Mouse (Mus musculus) embryonic facial prominence, embryonic 14.5 days (tissue): Measurements from ENCODE around the gene Gm20388. TPM values are rescaled to one million over a fixed set of nuclear protein-coding genes. Genes with fewer than 3 reads are reported as not detected.

ENCODE experiments used
- ATAC-seq: fragments of 200-750 bp; cut with Nextera tagmentation; 2 replicates; pipeline ENCODE4 v1.8.0; 2017; ENCODE audit warnings: low read depth, moderate number of reproducible peaks, moderate TSS enrichment
- DNase-seq: peaks from one replicate; pipeline ENCODE4 v3.0.0-alpha.2; 2015; ENCODE audit warnings: low spot score
- H3K27ac ChIP-seq: fragments of 300-500 bp; sonication (generic); replicated peaks from 2 replicates; pipeline ENCODE4 v1.5.1; 2014; ENCODE audit warnings: low read depth, mild to moderate bottlenecking, low read length, moderate library complexity
- H3K27me3 ChIP-seq: fragments of 300-500 bp; sonication (generic); replicated peaks from 2 replicates; pipeline ENCODE4 v1.6.1; 2014; ENCODE audit warnings: low read length; ENCODE audit not compliant: control insufficient read depth, insufficient read depth
- H3K36me3 ChIP-seq: fragments of 300-500 bp; sonication (generic); 2 replicates; pipeline ENCODE4 v1.6.1; 2014; ENCODE audit warnings: low read length, mixed read lengths; ENCODE audit not compliant: control insufficient read depth, insufficient read depth
- H3K4me1 ChIP-seq: fragments of 300-500 bp; sonication (generic); 2 replicates; pipeline ENCODE4 v1.6.1; 2014; ENCODE audit warnings: antibody characterized with exemption, low read length; ENCODE audit not compliant: control insufficient read depth, insufficient read depth
- H3K4me2 ChIP-seq: fragments of 300-500 bp; sonication (generic); 2 replicates; pipeline ENCODE4 v1.6.1; 2014; ENCODE audit warnings: low read depth, mild to moderate bottlenecking, low read length, moderate library complexity, mixed read lengths
- H3K4me3 ChIP-seq: fragments of 300-500 bp; sonication (generic); 2 replicates; pipeline ENCODE4 v1.5.1; 2014; ENCODE audit warnings: low read depth, mild to moderate bottlenecking, low read length
- H3K9ac ChIP-seq: fragments of 300-500 bp; sonication (generic); 2 replicates; pipeline ENCODE4 v1.6.1; 2014; ENCODE audit warnings: low read depth, mild to moderate bottlenecking, low read length, moderate library complexity, mixed read lengths
- H3K9me3 ChIP-seq: fragments of 300-500 bp; sonication (generic); 2 replicates; pipeline ENCODE4 v1.6.1; 2016; ENCODE audit warnings: low read length; ENCODE audit not compliant: control insufficient read depth
- WGBS: fragments of 180-500 bp; shearing (Covaris S2); extraction: QIAGEN DNeasy Blood & Tissue Kit; methylation state at CpG from one replicate; pipeline ENCODE4 v1.1.7; 2014; 5-methylcytosine and 5-hydroxymethylcytosine counted together
- polyA plus RNA-seq: library from polyadenylated mRNA; unstranded; fragments of >200 nt; fragmentation: Nextera tagmentation; extraction: Ambion mirVana; gene quantifications from 2 replicates; pipeline ENCODE4 v1.2.1, GENCODE M21; 2014

Gene Gm20388
- polyA plus RNA-seq, 1 experiment from 2014 or later: not detected

GRCm38 (mm10) chr8:122745750-122746275 lies 2835.2 kb downstream of the Gm20388 start:
- Histone ChIP-seq H3K27me3 (peaks cover 6% of the 10 kb centered on the region), H3K27ac (peak overlapping the region; percentile 67), H3K4me3 (no peak overlapping the region), H3K9me3 (no peaks in the 10 kb centered on the region), H3K4me2 (peak overlapping the region; percentile 25), H3K4me1 (peaks cover 33% of the 10 kb centered on the region), H3K36me3 (no peaks in the 10 kb centered on the region), H3K9ac (0 out of 2 replicates have a peak overlapping the region, but pooled peaks have one; percentile 5)
- ATAC-seq (peak; percentile 69), DNase-seq (peak; percentile 80)
- WGBS: 6% methylated on average over 13 of the region's 16 CpGs

DNA sequence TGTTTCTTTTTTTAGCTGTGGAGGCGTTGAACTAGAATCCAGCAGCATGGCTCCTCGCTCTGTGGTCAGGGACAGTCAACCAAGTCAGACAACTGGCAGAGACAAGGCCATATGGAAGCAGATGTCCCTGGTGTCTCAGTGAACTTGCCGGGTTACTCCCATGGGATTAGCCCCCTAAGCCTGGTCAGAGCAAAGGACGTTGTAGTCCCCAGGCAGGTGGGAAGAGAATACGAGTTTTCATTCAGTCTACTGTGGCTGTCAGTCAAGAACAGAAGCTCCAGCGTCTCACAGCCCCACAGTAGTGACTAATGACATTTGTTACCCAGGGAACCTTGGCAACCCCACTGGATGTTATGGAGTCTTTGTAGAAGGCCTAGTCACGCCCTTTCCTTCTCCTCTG lies 2835.8 kb downstream of the Gm20388 start:
- Histone ChIP-seq H3K36me3 (no peaks in the 10 kb centered on the region), H3K9ac (no peak overlapping the region), H3K9me3 (no peaks in the 10 kb centered on the region), H3K4me2 (peak overlapping the region; percentile 25; the same call in 1 of the 2 replicates), H3K4me1 (peaks cover 33% of the 10 kb centered on the region), H3K27me3 (peaks cover 6% of the 10 kb centered on the region), H3K4me3 (no peak overlapping the region), H3K27ac (peak overlapping the region; percentile 61)
- peak; percentile 38 for DNase-seq
- WGBS: 47% methylated on average over 7 of the region's 7 CpGs
- ATAC-seq: peak; percentile 39

DNA sequence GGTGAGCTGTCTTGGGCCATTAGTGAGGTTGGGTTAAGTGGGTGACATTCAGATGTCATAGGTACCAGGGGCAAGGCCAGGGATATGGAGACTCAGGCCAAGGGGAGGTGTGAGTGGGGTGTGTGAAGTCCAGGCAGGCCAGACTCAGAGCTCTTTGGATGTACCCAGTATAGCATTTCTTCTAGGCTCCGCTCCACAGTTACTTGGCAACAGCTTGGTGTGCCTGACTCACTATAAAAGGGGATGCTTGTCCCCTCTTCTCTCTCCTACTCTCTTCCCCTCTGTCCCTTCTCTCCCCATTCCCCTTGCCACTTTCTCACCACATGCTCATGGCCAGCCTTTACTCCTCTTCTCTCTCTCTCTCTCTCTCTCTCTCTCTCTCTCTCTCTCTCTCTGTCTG lies 2837.2 kb downstream of the Gm20388 start:
- Histone ChIP-seq H3K4me3 (no peak overlapping the region), H3K36me3 (no peaks in the 10 kb centered on the region), H3K27ac (no peak overlapping the region), H3K4me2 (no peak overlapping the region), H3K9me3 (no peaks in the 10 kb centered on the region), H3K9ac (no peak overlapping the region), H3K27me3 (peaks cover 6% of the 10 kb centered on the region), H3K4me1 (peaks cover 26% of the 10 kb centered on the region)
- 100% methylated on average over 1 of the region's 1 CpGs for WGBS
- ATAC-seq (no peak), DNase-seq (no peak)

- Histone ChIP-seq H3K4me3 (no peak overlapping the region), H3K4me1 (peaks cover 22% of the 10 kb centered on the region), H3K4me2 (no peak overlapping the region), H3K9ac (no peak overlapping the region), H3K36me3 (no peaks in the 10 kb centered on the region), H3K9me3 (no peaks in the 10 kb centered on the region), H3K27ac (no peak overlapping the region), H3K27me3 (peaks cover 6% of the 10 kb centered on the region)
- no peak for DNase-seq
- 51% methylated on average over 6 of the region's 6 CpGs for WGBS
- ATAC-seq: no peak
These were observed 2838.8 kb downstream of the Gm20388 start for GRCm38 (mm10) chr8:122749333-122749958.

DNA sequence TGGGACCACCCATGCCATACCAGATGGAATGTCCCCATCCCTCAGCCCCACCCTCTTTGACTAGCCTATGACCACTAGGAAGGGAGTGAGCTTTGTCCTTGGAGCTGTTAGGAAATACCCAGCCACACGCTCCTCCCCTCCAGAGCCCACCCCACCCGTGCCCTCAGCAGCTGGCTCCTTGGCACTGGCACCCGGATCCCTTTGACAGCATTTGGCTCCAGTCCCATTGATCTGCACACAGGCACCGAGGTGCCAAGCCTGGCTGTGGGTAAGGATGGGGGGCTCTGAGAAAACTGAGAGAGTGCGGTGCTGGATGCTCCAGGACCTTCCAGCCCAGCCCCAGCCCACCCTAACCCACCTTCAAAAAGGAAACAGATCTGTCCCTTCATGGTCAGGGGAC lies 2840.7 kb downstream of the Gm20388 start:
- Histone ChIP-seq H3K9me3 (no peaks in the 10 kb centered on the region), H3K4me1 (peaks cover 8% of the 10 kb centered on the region), H3K4me2 (no peak overlapping the region), H3K9ac (no peak overlapping the region), H3K27me3 (peaks cover 6% of the 10 kb centered on the region), H3K4me3 (no peak overlapping the region), H3K27ac (no peak overlapping the region), H3K36me3 (no peaks in the 10 kb centered on the region)
- WGBS: 68% methylated on average over 5 of the region's 5 CpGs
- ATAC-seq (no peak), DNase-seq (no peak)

DNA sequence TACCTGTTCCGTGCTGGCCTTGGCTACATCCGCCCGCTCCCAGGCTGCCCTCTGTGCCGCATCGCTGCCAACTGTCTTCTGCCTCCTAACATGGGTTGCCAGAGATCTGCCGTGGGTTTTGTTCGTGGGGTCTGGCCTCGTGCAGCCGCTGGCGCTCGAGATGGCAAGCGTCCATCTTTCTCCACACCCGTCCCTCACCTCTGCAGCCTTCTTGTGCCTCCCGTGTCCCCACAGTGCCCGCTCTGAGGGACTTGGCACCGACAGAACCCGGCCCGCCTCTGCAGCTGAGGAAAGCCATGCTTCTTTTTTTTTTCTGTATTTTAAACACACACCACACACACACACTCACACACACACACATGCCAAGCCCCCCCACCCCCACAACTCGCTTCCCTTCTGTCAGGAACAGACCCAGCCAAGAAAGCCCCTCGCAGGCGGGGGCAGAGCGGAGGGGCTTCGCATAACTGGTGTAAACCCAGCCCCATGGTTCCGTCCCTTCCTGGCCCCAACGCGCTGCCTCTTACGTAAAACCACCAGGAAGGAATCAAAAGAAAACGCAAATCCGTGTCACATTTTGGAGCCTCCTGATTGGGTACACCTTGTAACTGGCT lies 2841.6 kb downstream of the Gm20388 start:
- H3K9ac ChIP-seq: no peak overlapping the region
- 86% methylated on average over 29 of the region's 29 CpGs for WGBS
- H3K9me3 ChIP-seq: no peaks in the 10 kb centered on the region
- no peak overlapping the region for H3K27ac ChIP-seq
- ATAC-seq (no peak; the same call in 1 of the 2 replicates), DNase-seq (no peak)
- no peaks in the 10 kb centered on the region for H3K36me3 ChIP-seq
- no peak overlapping the region for H3K4me2 ChIP-seq
- H3K4me1 ChIP-seq: peaks cover 3% of the 10 kb centered on the region; the same call in 1 of the 2 replicates
- no peaks in the 10 kb centered on the region; the same call in 1 of the 2 replicates for H3K27me3 ChIP-seq
- no peak overlapping the region for H3K4me3 ChIP-seq

- no peak overlapping the region for H3K9ac ChIP-seq
- H3K4me3 ChIP-seq: no peak overlapping the region
- no peak overlapping the region for H3K27ac ChIP-seq
- no peaks in the 10 kb centered on the region for H3K27me3 ChIP-seq
- DNase-seq (no peak), ATAC-seq (no peak)
- H3K36me3 ChIP-seq: no peaks in the 10 kb centered on the region
- H3K4me2 ChIP-seq: no peak overlapping the region
- no peaks in the 10 kb centered on the region for H3K9me3 ChIP-seq
- no peaks in the 10 kb centered on the region for H3K4me1 ChIP-seq
These were observed 2848.0 kb downstream of the Gm20388 start for GRCm38 (mm10) chr8:122758597-122758996.

GRCm38 (mm10) chr8:122760116-122760515 lies 2849.5 kb downstream of the Gm20388 start:
- DNase-seq: no peak
- no peak overlapping the region for H3K4me2 ChIP-seq
- H3K27ac ChIP-seq: no peak overlapping the region
- H3K4me1 ChIP-seq: no peaks in the 10 kb centered on the region
- H3K9ac ChIP-seq: no peak overlapping the region
- no peak for ATAC-seq
- H3K9me3 ChIP-seq: no peaks in the 10 kb centered on the region
- no peak overlapping the region for H3K4me3 ChIP-seq
- no peaks in the 10 kb centered on the region for H3K36me3 ChIP-seq
- H3K27me3 ChIP-seq: no peaks in the 10 kb centered on the region
- 77% methylated on average over 7 of the region's 7 CpGs for WGBS
